Mouse (Mus musculus) frontal cortex, postnatal 25 days (tissue): Measurements from ENCODE around the gene Smad1.

Experiments
- DNase-seq, 2 experiments: peaks; one replicate each; pipeline ENCODE4 v3.0.0; 2022; ENCODE audit warnings: low spot score in 2 of 2

Gene Smad1

GRCm38 (mm10) chr8:79297763-79298162 lies 101.6 kb downstream of the Smad1 start:
- DNase-seq = peak; percentile 52 to 66

GRCm38 (mm10) chr8:79295276-79296105 lies 103.8 kb downstream of the Smad1 start:
- DNase-seq = no peak

- peak; percentile 88 to 90 for DNase-seq
Measured at GRCm38 (mm10) chr8:79294610-79295275, 104.6 kb downstream of the Smad1 start, which contains the start of gene Mmaa. Mmaa (minus strand) TSS chr8:79294937.

GRCm38 (mm10) chr8:79293841-79294240 lies 105.5 kb downstream of the Smad1 start:
- no peak for DNase-seq

GRCm38 (mm10) chr8:79292712-79293264 lies 106.5 kb downstream of the Smad1 start:
- DNase-seq = no peak

- no peak for DNase-seq
Measured at GRCm38 (mm10) chr8:79289592-79289991, 109.7 kb downstream of the Smad1 start.

GRCm38 (mm10) chr8:79288681-79289080 lies 110.6 kb downstream of the Smad1 start:
- no peak for DNase-seq
